Mouse (Mus musculus) lung, postnatal 4 days (tissue): Measurements from ENCODE around the gene Chd4.
"Not testable (repeated sequence)": the region's sequence is repeated elsewhere in the genome, so short reads cannot be mapped to it uniquely, and the experiment has no call there.

Experiments
- DNase-seq, 2 experiments: peaks; one replicate each; pipeline ENCODE4 v3.0.0; 2021

Gene Chd4

DNA sequence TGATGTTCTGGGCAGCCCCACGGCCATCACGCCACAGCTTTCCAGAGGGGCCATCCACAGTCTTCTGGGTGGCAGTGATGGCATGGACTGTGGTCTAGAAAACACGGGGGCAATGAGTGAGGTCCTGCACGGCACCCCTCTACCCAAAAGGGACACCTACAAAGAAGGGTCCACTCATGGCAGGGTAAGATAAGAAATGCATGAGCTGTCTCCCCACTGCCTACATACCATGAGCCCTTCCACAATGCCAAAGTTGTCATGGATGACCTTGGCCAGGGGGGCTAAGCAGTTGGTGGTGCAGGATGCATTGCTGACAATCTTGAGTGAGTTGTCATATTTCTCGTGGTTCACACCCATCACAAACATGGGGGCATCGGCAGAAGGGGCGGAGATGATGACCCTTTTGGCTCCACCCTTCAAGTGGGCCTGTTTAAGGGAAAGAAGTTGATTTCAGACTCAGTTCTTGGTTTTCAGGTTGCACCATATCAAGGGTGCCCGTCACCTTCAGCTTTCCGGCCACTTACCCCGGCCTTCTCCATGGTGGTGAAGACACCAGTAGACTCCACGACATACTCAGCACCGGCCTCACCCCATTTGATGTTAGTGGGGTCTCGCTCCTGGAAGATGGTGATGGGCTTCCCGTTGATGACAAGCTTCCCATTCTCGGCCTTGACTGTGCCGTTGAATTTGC is 67.0 kb downstream of the Chd4 start:
- not testable (repeated sequence) for DNase-seq

- DNase-seq: peak in 1 of 2 experiments; percentile 24
Measured at GRCm38 (mm10) chr6:125163801-125164657, 68.2 kb downstream of the Chd4 start.

DNA sequence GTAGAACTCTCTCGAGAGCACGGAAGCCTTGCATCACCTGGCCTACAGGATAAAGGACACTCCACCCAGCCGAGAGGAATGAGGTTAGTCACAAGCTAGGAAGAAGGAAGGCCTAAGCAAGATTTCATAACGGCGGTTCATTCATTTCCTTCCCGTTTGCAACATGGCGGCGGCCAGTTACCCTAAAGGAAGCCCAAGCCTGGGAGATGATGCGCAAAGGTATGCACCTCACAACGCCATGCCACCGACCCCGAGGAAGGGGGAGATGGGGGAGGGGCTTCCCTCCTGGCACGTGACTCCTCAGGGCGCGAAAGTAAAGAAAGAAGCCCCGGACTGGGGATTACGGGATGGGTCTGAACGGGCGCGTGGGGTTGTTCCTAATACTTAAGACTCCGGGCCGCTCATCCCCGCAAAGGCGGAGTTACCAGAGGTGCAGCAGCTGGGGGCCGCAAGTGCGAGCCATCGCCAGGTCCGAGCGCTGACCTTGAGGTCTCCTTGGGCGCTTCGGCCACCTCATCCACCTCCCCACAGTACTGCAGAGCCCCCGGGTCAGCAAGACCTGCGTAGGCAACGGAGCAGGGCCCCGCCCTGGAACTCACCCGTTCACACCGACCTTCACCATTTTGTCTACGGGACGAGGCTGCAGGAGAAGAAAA is 69.0 kb downstream of the Chd4 start:
- DNase-seq: peak; percentile 73 to 74

- peak; percentile 97 to 98 for DNase-seq
Measured at GRCm38 (mm10) chr6:125165328-125165891, 69.6 kb downstream of the Chd4 start.

DNA sequence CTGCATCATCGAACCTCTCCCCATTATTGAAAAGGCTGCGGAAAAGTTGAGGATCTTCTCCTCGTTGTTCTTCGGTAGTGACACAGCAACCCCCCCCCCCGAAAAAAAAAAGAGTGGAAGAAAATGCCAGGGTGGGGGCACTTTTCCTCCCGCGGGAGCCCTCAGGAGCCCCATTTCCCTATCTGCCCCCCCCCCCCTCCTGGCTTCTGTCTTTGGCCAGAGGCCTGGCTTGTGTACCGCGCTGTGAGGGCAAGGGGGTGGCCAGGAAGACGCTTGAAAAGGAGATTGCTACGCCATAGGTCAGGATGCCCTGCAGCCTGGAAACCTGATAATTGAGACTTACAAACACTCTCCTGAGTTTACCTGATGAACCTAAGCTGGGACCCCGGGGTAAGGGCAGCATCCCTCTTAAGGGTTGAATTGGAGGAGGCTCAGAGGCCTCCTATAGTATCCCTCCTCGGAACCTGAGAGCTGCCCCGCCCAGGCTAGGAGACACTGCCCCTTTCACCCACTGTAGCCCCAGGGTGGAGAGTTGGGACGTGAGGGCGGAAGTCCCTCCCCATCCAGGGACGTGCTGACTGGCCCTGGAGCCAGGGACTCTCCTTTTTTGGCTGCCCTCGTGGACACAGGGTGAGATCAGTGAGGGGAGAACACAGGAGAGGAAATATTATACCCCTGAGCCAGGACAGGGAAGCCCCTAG is 70.4 kb downstream of the Chd4 start, which contains the start of gene Gapdh:
TSS of gene Gapdh (minus strand) at position 417 of the 701 bp plus-strand sequence.
- DNase-seq: peak; percentile 81 to 88

DNA sequence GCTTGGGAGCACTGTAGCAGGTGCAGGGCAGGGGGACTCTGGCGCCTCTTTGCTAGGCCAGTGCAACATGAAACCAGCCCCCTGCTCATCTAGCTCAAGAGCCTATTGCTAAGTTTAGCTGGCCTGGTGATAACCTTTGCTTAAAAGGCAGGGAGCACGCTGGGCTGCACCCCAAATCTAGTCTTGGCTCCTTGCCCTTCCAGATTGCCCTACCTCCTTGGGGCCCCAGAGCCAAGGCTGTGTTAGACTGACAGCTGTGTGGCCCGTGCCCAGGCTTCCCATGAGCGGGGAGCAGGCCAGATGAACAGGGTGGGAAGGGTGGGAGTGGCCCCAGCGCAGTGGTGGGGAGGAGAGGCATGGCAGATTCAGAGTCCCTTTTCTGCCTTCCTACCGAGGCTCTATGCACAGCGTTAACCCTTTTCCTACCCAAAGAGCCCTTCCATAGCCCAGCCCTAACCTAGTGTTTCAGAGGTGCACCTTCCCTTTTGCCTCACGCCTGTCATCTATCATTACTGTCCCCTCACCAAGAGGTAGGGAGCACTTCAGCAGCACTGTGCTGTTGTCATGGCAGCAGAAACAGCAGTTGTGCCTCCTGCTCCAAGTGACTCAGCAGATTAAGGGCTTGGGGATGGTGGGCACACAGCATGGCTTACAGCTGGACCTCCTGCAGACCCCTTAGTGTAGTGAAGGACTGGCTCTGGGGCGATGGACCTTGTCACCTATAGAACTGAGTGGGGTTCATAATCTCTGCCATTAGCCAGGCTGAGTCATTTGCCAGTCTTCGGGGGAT is 71.3 kb downstream of the Chd4 start:
- peak in 1 of 2 experiments; percentile 26 for DNase-seq

DNA sequence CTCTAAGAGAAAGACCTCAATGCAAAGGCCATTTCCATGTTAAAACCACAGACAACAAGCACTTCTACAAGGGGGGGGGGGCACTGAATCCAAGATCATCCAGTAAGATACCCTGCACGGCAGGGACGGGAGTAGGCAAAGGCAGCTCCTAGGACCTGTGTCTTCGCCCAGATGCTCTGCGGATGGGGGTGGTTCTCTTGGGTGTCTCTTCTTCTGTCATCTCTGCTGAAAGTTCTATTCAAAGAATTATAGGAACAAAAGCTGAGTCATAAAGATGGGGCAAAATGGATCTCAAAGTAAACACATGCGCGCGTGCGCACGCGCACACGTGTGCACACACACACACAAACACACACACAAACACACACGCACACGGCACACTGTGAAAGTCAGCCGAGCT is 72.3 kb downstream of the Chd4 start:
- DNase-seq: no peak

GRCm38 (mm10) chr6:125170194-125170593 is 74.4 kb downstream of the Chd4 start:
- DNase-seq: no peak

GRCm38 (mm10) chr6:125172474-125172873 is 76.7 kb downstream of the Chd4 start:
- DNase-seq: no peak

DNA sequence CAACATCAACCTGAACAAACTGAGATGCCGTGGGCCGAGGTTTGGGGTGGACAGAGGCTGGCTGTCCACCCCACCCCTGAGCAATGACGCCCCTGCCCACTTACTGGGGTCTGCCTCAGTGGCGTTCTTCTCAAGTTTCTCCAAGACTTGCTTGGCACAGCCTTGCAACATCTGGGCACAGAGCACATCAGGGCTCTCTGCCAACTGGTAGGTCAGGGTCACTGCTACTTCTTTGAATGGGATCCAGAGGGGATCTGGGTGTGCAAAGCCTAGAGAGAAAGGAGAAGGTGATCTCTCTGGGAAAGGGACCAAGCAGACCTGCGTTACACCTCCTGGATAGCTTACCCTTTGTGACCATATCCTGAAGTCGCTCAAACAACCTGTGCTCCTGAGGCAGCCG is 77.5 kb downstream of the Chd4 start:
- DNase-seq: no peak

DNA sequence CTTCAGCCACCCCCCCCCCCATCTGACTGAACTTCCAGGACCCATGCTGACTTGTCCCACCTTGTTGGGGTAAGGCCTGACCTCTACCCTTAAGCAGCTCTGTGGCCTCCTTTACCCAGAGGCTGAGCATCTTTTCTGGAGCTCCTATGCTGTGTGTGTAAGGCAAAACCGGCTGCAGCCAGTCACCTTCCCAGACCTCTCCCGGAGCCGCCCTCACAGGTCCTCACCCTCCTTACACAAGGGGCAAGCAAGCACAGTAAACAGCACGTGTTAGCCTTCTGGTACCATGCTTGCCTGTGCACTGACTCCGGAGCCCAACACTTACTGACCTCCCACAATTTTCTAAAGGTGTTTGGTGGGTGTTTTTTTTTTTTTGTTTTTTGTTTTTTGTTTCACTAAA is 79.7 kb downstream of the Chd4 start:
- DNase-seq: no peak

GRCm38 (mm10) chr6:125179601-125180000 is 83.8 kb downstream of the Chd4 start:
- no peak for DNase-seq
